Mouse (Mus musculus) forebrain, embryonic 16.5 days (tissue): ENCODE measurements around the gene Apba2. TPM values are rescaled to one million over a fixed set of nuclear protein-coding genes. Genes with fewer than 3 reads are reported as not detected.

ENCODE experiments used
- ATAC-seq: fragments of 200-750 bp; cut with Nextera tagmentation; 2 replicates; pipeline ENCODE4 v1.8.0; 2017; ENCODE audit warnings: mild to moderate bottlenecking, moderate library complexity
- H3K27ac ChIP-seq: fragments of 300-500 bp; sonication (generic); 2 replicates; pipeline ENCODE4 v1.5.1; 2014; ENCODE audit warnings: low read length, control low read depth
- H3K27me3 ChIP-seq: fragments of 300-500 bp; sonication (generic); replicated peaks from 2 replicates; pipeline ENCODE4 v1.6.1; 2014; ENCODE audit warnings: low read length; ENCODE audit not compliant: control insufficient read depth, insufficient read depth
- H3K36me3 ChIP-seq: fragments of 300-500 bp; sonication (generic); 2 replicates; pipeline ENCODE4 v1.6.1; 2014; ENCODE audit not compliant: control insufficient read depth, insufficient read depth
- H3K4me1 ChIP-seq: fragments of 300-500 bp; sonication (generic); replicated peaks from 2 replicates; pipeline ENCODE4 v1.6.1; 2014; ENCODE audit warnings: low read length; ENCODE audit not compliant: control insufficient read depth, insufficient read depth
- H3K4me2 ChIP-seq: fragments of 300-500 bp; sonication (generic); 2 replicates; pipeline ENCODE4 v1.6.1; 2014; ENCODE audit warnings: mild to moderate bottlenecking, low read length, control low read depth
- H3K4me3 ChIP-seq: fragments of 300-500 bp; sonication (generic); replicated peaks from 2 replicates; pipeline ENCODE4 v1.5.1; 2014; ENCODE audit warnings: mild to moderate bottlenecking, low read length, control low read depth
- H3K9ac ChIP-seq: fragments of 300-500 bp; sonication (generic); replicated peaks from 2 replicates; pipeline ENCODE4 v1.6.1; 2014; ENCODE audit warnings: low read depth, low read length, control low read depth
- H3K9me3 ChIP-seq: fragments of 300-500 bp; sonication (generic); 2 replicates; pipeline ENCODE4 v1.6.1; 2016; ENCODE audit warnings: low read length; ENCODE audit not compliant: control insufficient read depth
- WGBS: fragments of 180-500 bp; shearing (Covaris S2); extraction: QIAGEN DNeasy Blood & Tissue Kit; methylation state at CpG from one replicate; pipeline ENCODE4 v1.1.7; 2014; 5-methylcytosine and 5-hydroxymethylcytosine counted together
- polyA plus RNA-seq: library from polyadenylated mRNA; unstranded; fragments of >200 nt; fragmentation: Nextera tagmentation; extraction: Ambion mirVana; gene quantifications from 2 replicates; pipeline ENCODE4 v1.2.1, GENCODE M21; 2015

The Apba2 gene
- polyA plus RNA-seq, 1 experiment from 2014 or later, result 176 TPM

- Histone ChIP-seq H3K4me1 (no peaks in the 10 kb centered on the region), H3K27ac (no peak overlapping the region), H3K4me3 (no peak overlapping the region), H3K27me3 (no peaks in the 10 kb centered on the region), H3K9me3 (no peaks in the 10 kb centered on the region), H3K4me2 (no peak overlapping the region), H3K36me3 (no peaks in the 10 kb centered on the region), H3K9ac (no peak overlapping the region)
- 92% methylated on average over 4 of the region's 4 CpGs for WGBS
- no peak for ATAC-seq
These were observed 17.6 kb downstream of the Apba2 start for GRCm38 (mm10) chr7:64519091-64519490.

DNA sequence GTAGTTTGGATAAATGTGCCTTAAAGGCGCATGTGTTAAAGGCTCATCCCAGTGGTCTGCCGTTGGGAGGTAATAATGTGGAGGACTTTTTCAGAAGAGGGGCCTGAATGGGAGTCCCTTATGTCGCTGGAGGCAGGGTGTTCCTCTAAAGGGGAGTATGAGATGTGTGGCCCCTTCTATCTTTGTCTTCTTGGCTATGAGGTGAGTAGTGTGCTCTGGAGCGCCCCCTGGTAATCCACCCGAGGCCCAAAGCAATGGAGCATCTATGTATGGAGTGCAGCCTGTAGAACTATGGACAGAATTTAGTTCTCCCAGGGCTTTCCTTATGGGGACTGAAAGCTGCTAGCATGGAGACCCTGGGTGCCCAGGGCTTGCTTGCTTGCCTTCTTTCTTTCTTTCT is 18.0 kb downstream of the Apba2 start:
- H3K27ac ChIP-seq, result no peak overlapping the region
- WGBS, result 69% methylated on average over 5 of the region's 5 CpGs
- no peak overlapping the region for H3K9ac ChIP-seq
- H3K4me2 ChIP-seq, result no peak overlapping the region
- no peak for ATAC-seq
- H3K9me3 ChIP-seq, result no peaks in the 10 kb centered on the region
- no peaks in the 10 kb centered on the region for H3K27me3 ChIP-seq
- H3K4me3 ChIP-seq, result no peak overlapping the region
- no peaks in the 10 kb centered on the region for H3K4me1 ChIP-seq
- no peaks in the 10 kb centered on the region for H3K36me3 ChIP-seq

DNA sequence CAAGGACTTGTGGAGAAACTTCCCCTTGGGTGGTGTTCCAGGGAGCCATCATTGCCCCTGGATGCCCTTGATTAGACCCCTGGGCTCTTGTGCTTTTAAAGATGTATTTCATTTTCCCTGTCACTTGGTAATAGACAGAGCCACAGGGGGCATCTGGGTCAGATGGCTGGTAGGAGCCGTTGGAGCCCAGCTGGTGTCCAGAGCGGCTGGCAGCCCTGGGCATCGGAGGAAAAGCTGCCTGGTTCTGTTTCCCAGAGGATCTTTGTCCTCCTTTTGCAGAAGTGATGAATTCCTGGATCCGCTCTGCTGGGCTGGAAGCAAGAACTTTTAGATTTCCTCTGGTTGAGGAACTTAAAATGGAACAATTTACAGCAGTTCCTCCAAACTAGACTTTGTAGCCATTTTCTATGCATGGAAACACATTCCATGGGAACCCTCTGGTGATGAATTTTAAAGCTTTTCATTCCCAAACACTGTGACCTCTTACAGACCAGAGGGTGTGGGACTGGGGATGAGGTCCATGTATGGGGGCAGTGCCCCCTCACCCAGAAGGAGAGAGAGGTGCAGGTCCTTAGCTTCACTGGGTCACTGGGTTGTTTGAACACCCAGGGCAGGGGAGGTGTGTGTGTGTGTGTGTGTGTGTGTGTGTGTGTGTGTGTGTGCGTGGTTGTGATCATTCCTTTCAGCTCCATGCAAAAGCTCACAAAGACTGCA is 20.3 kb downstream of the Apba2 start:
- no peak overlapping the region for H3K27ac ChIP-seq
- no peak overlapping the region for H3K4me3 ChIP-seq
- no peaks in the 10 kb centered on the region for H3K9me3 ChIP-seq
- peak; percentile 29 for ATAC-seq
- H3K27me3 ChIP-seq, result no peaks in the 10 kb centered on the region
- H3K9ac ChIP-seq, result no peak overlapping the region
- no peaks in the 10 kb centered on the region for H3K4me1 ChIP-seq
- WGBS, result 66% methylated on average over 5 of the region's 5 CpGs
- H3K4me2 ChIP-seq, result no peak overlapping the region
- H3K36me3 ChIP-seq, result peaks cover 3% of the 10 kb centered on the region

DNA sequence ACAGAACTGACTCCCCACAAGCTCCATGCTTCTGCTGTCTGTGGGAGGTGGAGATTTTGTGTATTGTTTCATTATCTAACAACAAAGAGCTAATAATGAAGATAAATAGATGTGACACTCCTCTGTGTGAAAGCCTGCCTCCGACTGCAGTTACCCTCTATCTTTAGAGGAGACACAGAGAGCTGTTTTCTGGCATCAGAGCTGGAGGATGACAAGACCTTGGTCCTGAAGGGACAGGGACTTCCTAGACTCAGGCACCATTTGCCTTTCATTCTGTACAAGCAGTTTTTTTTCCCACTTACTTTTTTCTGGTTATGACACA is 20.9 kb downstream of the Apba2 start:
- H3K27ac ChIP-seq, result no peak overlapping the region
- WGBS, result 29% methylated on average over 1 of the region's 1 CpGs

GRCm38 (mm10) chr7:64531297-64531696 is 29.8 kb downstream of the Apba2 start:
- Histone ChIP-seq H3K9ac (no peak overlapping the region), H3K9me3 (no peaks in the 10 kb centered on the region), H3K4me3 (no peak overlapping the region), H3K4me2 (no peak overlapping the region), H3K27ac (no peak overlapping the region), H3K4me1 (0 out of 2 replicates have a peak, but pooled peaks cover 2% of the 10 kb centered on the region), H3K27me3 (no peaks in the 10 kb centered on the region), H3K36me3 (peaks cover 13% of the 10 kb centered on the region)
- ATAC-seq, result no peak
- WGBS, result 87% methylated on average over 1 of the region's 1 CpGs

More for the DNA sequence above, 20.9 kb downstream of the Apba2 start:
- no peaks in the 10 kb centered on the region for H3K4me1 ChIP-seq
- H3K4me3 ChIP-seq, result no peak overlapping the region
- no peaks in the 10 kb centered on the region for H3K9me3 ChIP-seq
- no peaks in the 10 kb centered on the region for H3K27me3 ChIP-seq
- no peak overlapping the region for H3K4me2 ChIP-seq
- H3K9ac ChIP-seq, result no peak overlapping the region
- peak; percentile 37; the same call in 1 of the 2 replicates for ATAC-seq
- peaks cover 4% of the 10 kb centered on the region for H3K36me3 ChIP-seq

DNA sequence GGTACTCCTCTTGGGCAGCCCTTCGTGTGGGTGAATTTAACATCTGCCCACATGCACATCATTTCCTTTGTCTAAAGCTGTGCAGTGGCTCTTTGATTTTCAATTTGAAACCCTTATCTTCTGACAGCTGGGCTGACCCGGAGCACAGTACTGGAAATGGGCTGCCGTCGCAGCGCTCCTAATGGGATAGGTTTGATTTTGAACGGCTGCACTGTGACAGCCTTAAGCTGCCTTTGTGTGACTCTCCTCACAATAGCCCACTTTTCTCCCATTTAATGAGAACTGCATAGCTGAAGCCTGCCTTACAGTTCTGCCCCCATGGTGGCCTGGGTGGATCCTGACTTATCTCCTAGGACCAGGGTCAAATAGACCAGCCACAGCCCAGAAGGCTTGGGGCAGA is 31.9 kb downstream of the Apba2 start:
- WGBS, result 30% methylated on average over 6 of the region's 6 CpGs
- Histone ChIP-seq H3K36me3 (peaks cover 7% of the 10 kb centered on the region), H3K9ac (no peak overlapping the region), H3K27ac (no peak overlapping the region), H3K4me1 (0 out of 2 replicates have a peak, but pooled peaks cover 2% of the 10 kb centered on the region), H3K27me3 (no peaks in the 10 kb centered on the region), H3K9me3 (no peaks in the 10 kb centered on the region), H3K4me3 (no peak overlapping the region), H3K4me2 (no peak overlapping the region)
- ATAC-seq, result peak; percentile 50

DNA sequence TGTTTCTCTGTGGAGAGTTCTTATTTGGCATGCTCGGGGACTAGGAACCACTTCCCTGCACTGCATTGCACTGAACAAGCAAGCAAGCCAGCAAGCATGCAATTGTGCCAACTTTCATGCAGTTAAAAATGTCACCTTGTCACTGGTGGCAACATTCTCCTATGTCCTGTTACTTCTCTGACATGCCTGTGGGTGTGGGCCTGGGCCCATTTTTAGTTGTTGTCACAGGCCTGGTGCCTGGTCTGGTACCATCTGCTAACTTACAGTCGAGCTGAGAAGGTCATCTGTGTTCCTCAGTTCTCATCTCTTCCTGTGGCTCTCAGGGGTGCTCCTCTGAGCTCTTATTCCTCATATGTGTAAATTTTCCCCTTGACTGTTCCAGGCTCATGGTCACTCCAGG is 33.8 kb downstream of the Apba2 start:
- H3K36me3 ChIP-seq, result no peaks in the 10 kb centered on the region
- H3K9ac ChIP-seq, result no peak overlapping the region
- WGBS, result 83% methylated on average over 2 of the region's 2 CpGs
- H3K4me1 ChIP-seq, result 0 out of 2 replicates have a peak, but pooled peaks cover 2% of the 10 kb centered on the region
- no peak overlapping the region for H3K4me3 ChIP-seq
- no peak for ATAC-seq
- H3K27me3 ChIP-seq, result no peaks in the 10 kb centered on the region
- no peaks in the 10 kb centered on the region for H3K9me3 ChIP-seq
- no peak overlapping the region for H3K4me2 ChIP-seq
- H3K27ac ChIP-seq, result no peak overlapping the region

DNA sequence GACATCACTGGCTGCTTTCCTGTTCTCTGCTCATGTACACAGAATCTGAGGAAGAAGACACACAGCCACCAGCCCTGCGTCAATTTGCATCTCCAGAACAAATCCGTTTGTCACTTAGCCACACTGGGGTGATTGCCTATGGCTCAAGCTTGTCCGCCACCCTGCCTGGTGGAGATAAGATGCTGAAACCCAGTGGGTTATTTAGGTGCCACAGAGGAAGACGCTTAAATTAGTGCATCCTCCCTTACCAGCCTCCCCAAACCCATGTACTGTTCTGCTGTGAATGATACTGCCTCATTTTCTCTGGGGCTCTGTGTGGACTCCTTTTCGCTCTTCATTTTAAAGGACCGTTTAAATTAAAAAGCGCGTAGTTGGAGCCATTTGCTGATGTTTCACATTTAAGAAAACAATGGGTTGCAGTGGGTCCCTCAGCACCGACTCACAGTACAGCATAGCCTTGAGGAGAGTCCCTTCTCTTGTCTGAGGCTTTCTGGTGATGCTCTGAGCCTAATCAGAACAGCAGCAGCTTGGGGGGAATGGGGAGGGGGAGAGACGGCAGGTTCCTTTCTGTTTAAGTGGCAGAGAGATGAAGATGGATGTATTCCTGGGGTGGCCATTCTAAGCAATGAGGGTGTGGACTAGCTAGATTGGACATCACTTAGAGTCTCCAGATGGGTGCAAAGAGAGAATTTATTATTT is 38.1 kb downstream of the Apba2 start:
- WGBS, result 58% methylated on average over 10 of the region's 10 CpGs
- no peaks in the 10 kb centered on the region for H3K4me1 ChIP-seq
- no peaks in the 10 kb centered on the region for H3K9me3 ChIP-seq
- peak overlapping the region; percentile 33; the same call in 1 of the 2 replicates for H3K27ac ChIP-seq
- peak; percentile 38 for ATAC-seq
- no peaks in the 10 kb centered on the region for H3K36me3 ChIP-seq
- H3K4me3 ChIP-seq, result no peak overlapping the region
- no peaks in the 10 kb centered on the region for H3K27me3 ChIP-seq
- H3K4me2 ChIP-seq, result no peak overlapping the region
- 0 out of 2 replicates have a peak overlapping the region, but pooled peaks have one; percentile 23 for H3K9ac ChIP-seq

- ATAC-seq, result no peak
- 80% methylated on average over 8 of the region's 8 CpGs for WGBS
These were observed 45.3 kb downstream of the Apba2 start for GRCm38 (mm10) chr7:64546801-64547200.

More at GRCm38 (mm10) chr7:64546801-64547200, 45.3 kb downstream of the Apba2 start:
- no peak overlapping the region for H3K9ac ChIP-seq
- H3K27ac ChIP-seq, result no peak overlapping the region
- H3K4me3 ChIP-seq, result no peak overlapping the region
- H3K9me3 ChIP-seq, result no peaks in the 10 kb centered on the region
- H3K36me3 ChIP-seq, result no peaks in the 10 kb centered on the region
- H3K4me1 ChIP-seq, result peaks cover 7% of the 10 kb centered on the region
- no peak overlapping the region for H3K4me2 ChIP-seq
- H3K27me3 ChIP-seq, result no peaks in the 10 kb centered on the region
